In genomic region chr19:57124138-57124519, GRCm38 (mm10) we compare ENCODE assay signal across 10 mouse cellular contexts.
DNase-seq lines count a peak whose midpoint lies in the region; ATAC-seq and TF ChIP-seq lines count a peak whose summit lies in the region.
"Had no signal": no experiment of that assay in that cellular context is flagged by ENCODE, and none has a peak within 500 bp of the region (broad histone marks: within the 10 kb centered on the region; RNA-seq: fewer than 3 reads in every experiment).

No protein-coding gene starts in this region.

- peaks cover 24% of the 10 kb centered on the region for H3K36me3 ChIP-seq in heart, adult 2 months (ENCODE audit: control insufficient read depth, insufficient read depth, low read length)
- no peaks in the 10 kb centered on the region for H3K36me3 ChIP-seq in lung, embryonic 14.5 days (ENCODE audit: insufficient read depth)
- peaks cover 15% of the 10 kb centered on the region for H3K36me3 ChIP-seq in heart, embryonic 16.5 days (ENCODE audit: control insufficient read depth, insufficient read depth)
- H3K36me3 ChIP-seq in liver, postnatal 0 days (replicated peaks; ENCODE audit: insufficient read depth, low read length), result 0 out of 2 replicates have a peak, but pooled peaks cover 3% of the 10 kb centered on the region

- H3K27ac ChIP-seq in heart, adult 2 months, result peak overlapping the region; percentile 77
- H3K27ac ChIP-seq in lung, embryonic 14.5 days (ENCODE audit: low read depth), result peak overlapping the region; percentile 85
- peak overlapping the region; percentile 81 for H3K27ac ChIP-seq in heart, embryonic 16.5 days (ENCODE audit: low read length)
- H3K27ac ChIP-seq in liver, postnatal 0 days (ENCODE audit: low read depth), result peak overlapping the region; percentile 79
- H3K27ac ChIP-seq: macrophage had no signal

- TF ChIP-seq CTCF in heart, adult 2 months (IDR thresholded peaks at IDR 0.05), result no peak
- TF ChIP-seq CTCF in lung, embryonic 14.5 days (IDR thresholded peaks at IDR 0.05; ENCODE audit: low read depth), result no peak
- no peak for TF ChIP-seq CTCF in lung, adult 2 months (IDR thresholded peaks at IDR 0.05; ENCODE audit: insufficient read depth, low read length)
- no peak for TF ChIP-seq CTCF in liver, postnatal 0 days (IDR thresholded peaks at IDR 0.05; ENCODE audit: low read depth)

- no peaks in the 10 kb centered on the region for H3K9me3 ChIP-seq in lung, embryonic 14.5 days (ENCODE audit: low read depth, low read length)
- no peaks in the 10 kb centered on the region; the same call in 1 of the 2 replicates for H3K9me3 ChIP-seq in heart, embryonic 16.5 days (replicated peaks; ENCODE audit: control insufficient read depth, low read length)
- no peaks in the 10 kb centered on the region for H3K9me3 ChIP-seq in liver, postnatal 0 days (ENCODE audit: low read length)

- no peak overlapping the region for H3K4me2 ChIP-seq in lung, embryonic 14.5 days
- no peak overlapping the region for H3K4me2 ChIP-seq in heart, embryonic 16.5 days (ENCODE audit: low read depth, low read length)
- H3K4me2 ChIP-seq in liver, postnatal 0 days (ENCODE audit: low read depth, low read length), result 0 out of 2 replicates have a peak overlapping the region, but pooled peaks have one; percentile 18

- peak; percentile 37; the same call in 1 of the 2 replicates for ATAC-seq in lung, embryonic 14.5 days (ENCODE audit: insufficient read depth)
- ATAC-seq in heart, embryonic 16.5 days (replicated peaks; ENCODE audit: extremely low read depth, insufficient read depth, low FRiP score), result no peak
- no peak for ATAC-seq in liver, postnatal 0 days

- no peak for TF ChIP-seq EP300 in heart, adult 2 months (IDR thresholded peaks at IDR 0.05; ENCODE audit: insufficient read depth, low read depth, low read length)
- TF ChIP-seq EP300 in liver, postnatal 0 days (IDR thresholded peaks at IDR 0.05; ENCODE audit: low read depth), result no peak

- H3K79me2 ChIP-seq in heart, adult 2 months (replicated peaks; ENCODE audit: control insufficient read depth, insufficient read depth, low read length), result peaks cover 4% of the 10 kb centered on the region; the same call in 1 of the 2 replicates

- intact Hi-C loops in heart, adult 2 months (cut with DNase I), result no loop called here
- intact Hi-C loops in heart, postnatal 25 days (cut with DNase I), result no loop called here

- H3K27me3 ChIP-seq in heart, adult 2 months (ENCODE audit: control insufficient read depth, insufficient read depth, low read length), result no peaks in the 10 kb centered on the region
- no peaks in the 10 kb centered on the region for H3K27me3 ChIP-seq in lung, embryonic 14.5 days (ENCODE audit: insufficient read depth, low read length)
- no peaks in the 10 kb centered on the region for H3K27me3 ChIP-seq in heart, embryonic 16.5 days (ENCODE audit: control insufficient read depth, insufficient read depth, low read length)
- H3K27me3 ChIP-seq in liver, postnatal 0 days (ENCODE audit: insufficient read depth, low read length), result no peaks in the 10 kb centered on the region

- DNase-seq in heart, adult 2 months, result no peak
- DNase-seq in heart, postnatal 25 days (ENCODE audit: low spot score), result no peak
- DNase-seq in lung, embryonic 14.5 days, result no peak
- DNase-seq in lung, adult 2 months, result no peak
- DNase-seq in liver, postnatal 0 days, result no peak
- DNase-seq in urinary bladder, adult 18-20 months (ENCODE audit: low spot score in 2 of 2), result no peak
- no peak for DNase-seq in cerebellum, adult 11 months

- no peak overlapping the region for H3K4me3 ChIP-seq in heart, adult 2 months
- H3K4me3 ChIP-seq in lung, embryonic 14.5 days (ENCODE audit: low read depth, low read length), result no peak overlapping the region
- no peak overlapping the region for H3K4me3 ChIP-seq in lung, adult 2 months (replicated peaks; ENCODE audit: extremely low read depth, low read depth, low read length)
- no peak overlapping the region for H3K4me3 ChIP-seq in heart, embryonic 16.5 days (ENCODE audit: low read length)
- H3K4me3 ChIP-seq in liver, postnatal 0 days (ENCODE audit: low read depth, low read length), result no peak overlapping the region
- H3K4me3 ChIP-seq: erythroblast, embryonic 14.5 days had no signal

- H3K9ac ChIP-seq in heart, adult 2 months (ENCODE audit: low read depth, low read length), result no peak overlapping the region
- H3K9ac ChIP-seq in lung, embryonic 14.5 days, result no peak overlapping the region
- H3K9ac ChIP-seq in heart, embryonic 16.5 days (ENCODE audit: low read length), result 0 out of 2 replicates have a peak overlapping the region, but pooled peaks have one; percentile 34
- no peak overlapping the region for H3K9ac ChIP-seq in liver, postnatal 0 days (replicated peaks)

- H3K4me1 ChIP-seq in heart, adult 2 months (ENCODE audit: control insufficient read depth, insufficient read depth, low read length), result peaks cover 21% of the 10 kb centered on the region
- H3K4me1 ChIP-seq in lung, embryonic 14.5 days (ENCODE audit: insufficient read depth), result peaks cover 10% of the 10 kb centered on the region
- peaks cover 11% of the 10 kb centered on the region for H3K4me1 ChIP-seq in lung, adult 2 months (ENCODE audit: control insufficient read depth, insufficient read depth, low read length)
- peaks cover 31% of the 10 kb centered on the region for H3K4me1 ChIP-seq in heart, embryonic 16.5 days (ENCODE audit: control insufficient read depth, insufficient read depth, low read length)
- H3K4me1 ChIP-seq in liver, postnatal 0 days (ENCODE audit: insufficient read depth), result peaks cover 15% of the 10 kb centered on the region

- 0 out of 2 replicates have a peak, but pooled peaks have one; percentile 10 for TF ChIP-seq POLR2A in heart, adult 2 months (IDR thresholded peaks at IDR 0.05; ENCODE audit: insufficient read depth, low read depth, low read length)
- no peak for TF ChIP-seq POLR2A in lung, adult 2 months (IDR thresholded peaks at IDR 0.05; ENCODE audit: borderline replicate concordance, extremely low read depth, low read depth, low read length)

- 59% methylated on average over 2 of the region's 2 CpGs for WGBS in heart, adult 2 months
- 78% methylated on average over 2 of the region's 2 CpGs for WGBS in lung, embryonic 14.5 days
- 43% methylated on average over 2 of the region's 2 CpGs for WGBS in lung, adult 2 months
- 75% methylated on average over 2 of the region's 2 CpGs for WGBS in heart, embryonic 16.5 days
- WGBS in liver, postnatal 0 days (ENCODE audit: insufficient replicate concordance), result 58% methylated on average over 2 of the region's 2 CpGs
